Mouse (Mus musculus): ENCODE data around the gene Scaf1. TPM values are rescaled to one million over a fixed set of nuclear protein-coding genes. Genes with fewer than 3 reads are reported as not detected.

Gene Scaf1
- total RNA-seq, 2 experiments from 2014 or later: 156 to 160 TPM

Small RNA genes lying within 50 kb of the gene (microRNA-seq; reads per million reads assigned to microRNA genes)
- gene Mir7054: 5.2 reads per million, percentile 18 among the genes with 10 or more reads in this experiment

Other genes with a start within 250 kb of the Scaf1 start
- gene Nup62, start 200.3 kb downstream of the Scaf1 start, total RNA-seq (2021): 10 to 100 TPM; 39.8 to 42.9 TPM
- gene Il4i1, start 200.0 kb downstream of the Scaf1 start, total RNA-seq (2021): 1 to 10 TPM; 1.1 to 2.7 TPM
- gene Atf5, start 199.7 kb downstream of the Scaf1 start, total RNA-seq (2021): 10 to 100 TPM; 23.6 to 24.1 TPM
- gene Akt1s1, start 167.4 kb downstream of the Scaf1 start, total RNA-seq (2021): 10 to 100 TPM; 69.6 to 74.9 TPM
- 10 to 100 TPM; 43.2 to 61.0 TPM for gene Tbc1d17, start 167.3 kb downstream of the Scaf1 start, total RNA-seq (2021)
- gene Pnkp, start 159.2 kb downstream of the Scaf1 start, total RNA-seq (2021): 10 to 100 TPM; 28.1 to 31.1 TPM
- 100 to 1,000 TPM; 251 to 269 TPM for gene Ptov1, start 146.6 kb downstream of the Scaf1 start, total RNA-seq (2021)
- 100 to 1,000 TPM in 1 of 2 experiments, 10 to 100 TPM in 1; 98.0 to 110 TPM for gene Med25, start 123.7 kb downstream of the Scaf1 start, total RNA-seq (2021)
- 10 to 100 TPM; 17.8 to 19.0 TPM for gene Fuz, start 120.3 kb downstream of the Scaf1 start, total RNA-seq (2021)
- 100 to 1,000 TPM; 356 to 358 TPM for gene Ap2a1, start 86.9 kb downstream of the Scaf1 start, total RNA-seq (2021)
- gene Tsks, start 73.2 kb downstream of the Scaf1 start, total RNA-seq (2021): 1 to 10 TPM; 1.0 to 1.7 TPM
- gene Cpt1c, start 41.5 kb downstream of the Scaf1 start, total RNA-seq (2021): 10 to 100 TPM; 93.4 to 95.5 TPM
- 100 to 1,000 TPM; 253 to 257 TPM for gene Prmt1, start 29.8 kb downstream of the Scaf1 start, total RNA-seq (2021)
- 10 to 100 TPM; 25.5 to 32.2 TPM for gene Irf3, start 18.7 kb downstream of the Scaf1 start, total RNA-seq (2021)
- 1 to 10 TPM; 3.8 to 5.1 TPM for gene Bcl2l12, start 17.7 kb downstream of the Scaf1 start, total RNA-seq (2021)
- 1 to 10 TPM; 8.7 to 9.6 TPM for gene Rras, start 1.6 kb upstream of the Scaf1 start, total RNA-seq (2021)
- 10 to 100 TPM; 67.4 to 68.0 TPM for gene Prr12, start 36.5 kb upstream of the Scaf1 start, total RNA-seq (2021)
- 10 to 100 TPM; 50.1 to 52.3 TPM for gene Nosip, start 46.1 kb upstream of the Scaf1 start, total RNA-seq (2021)
- 1 to 10 TPM; 5.3 to 9.0 TPM for gene Prrg2, start 46.3 kb upstream of the Scaf1 start, total RNA-seq (2021)
- 1 to 10 TPM; 6.4 to 7.5 TPM for gene Rcn3, start 75.9 kb upstream of the Scaf1 start, total RNA-seq (2021)
- 10 to 100 TPM; 16.5 to 18.7 TPM for gene Fcgrt, start 87.5 kb upstream of the Scaf1 start, total RNA-seq (2021)
- gene Rps11, start 108.1 kb upstream of the Scaf1 start, total RNA-seq (2021): 100 to 1,000 TPM; 482 to 530 TPM
- gene Rpl13a, start 112.4 kb upstream of the Scaf1 start, total RNA-seq (2021): 100 to 1,000 TPM; 739 TPM
- gene Gm45713, start 119.9 kb upstream of the Scaf1 start, total RNA-seq (2021): not detected
- gene Flt3l, start 120.1 kb upstream of the Scaf1 start, total RNA-seq (2021): 1 to 10 TPM; 2.7 to 3.3 TPM
- 10 to 100 TPM; 60.0 to 66.7 TPM for gene Pih1d1, start 137.9 kb upstream of the Scaf1 start, total RNA-seq (2021)
- 10 to 100 TPM; 13.3 to 16.7 TPM for gene Aldh16a1, start 138.2 kb upstream of the Scaf1 start, total RNA-seq (2021)
- 1,000 to 10,000 TPM; 1,057 to 1,070 TPM for gene Slc17a7, start 147.6 kb upstream of the Scaf1 start, total RNA-seq (2021)
- gene Gfy, start 163.2 kb upstream of the Scaf1 start, total RNA-seq (2021): under 1 TPM in 1 of 2 experiments, not detected in 1; 0.17 TPM
- not detected for gene Pth2, start 164.6 kb upstream of the Scaf1 start, total RNA-seq (2021)
- 1 to 10 TPM; 2.0 to 2.3 TPM for gene Ccdc155, start 188.5 kb upstream of the Scaf1 start, total RNA-seq (2021)
- gene Dkkl1, start 195.8 kb upstream of the Scaf1 start, total RNA-seq (2021): 10 to 100 TPM; 16.3 to 18.7 TPM
- gene Tead2, start 199.4 kb upstream of the Scaf1 start, total RNA-seq (2021): 1 to 10 TPM; 6.6 to 6.8 TPM
- 1 to 10 TPM; 4.1 to 4.3 TPM for gene Cd37, start 222.8 kb upstream of the Scaf1 start, total RNA-seq (2021)
- 1 to 10 TPM; 1.4 to 1.7 TPM for gene Slc6a16, start 224.7 kb upstream of the Scaf1 start, total RNA-seq (2021)

Data from left cerebral cortex, postnatal 10 days (tissue).